Mouse (Mus musculus): ENCODE measurements around the gene Clpp.

Gene Clpp

DNA sequence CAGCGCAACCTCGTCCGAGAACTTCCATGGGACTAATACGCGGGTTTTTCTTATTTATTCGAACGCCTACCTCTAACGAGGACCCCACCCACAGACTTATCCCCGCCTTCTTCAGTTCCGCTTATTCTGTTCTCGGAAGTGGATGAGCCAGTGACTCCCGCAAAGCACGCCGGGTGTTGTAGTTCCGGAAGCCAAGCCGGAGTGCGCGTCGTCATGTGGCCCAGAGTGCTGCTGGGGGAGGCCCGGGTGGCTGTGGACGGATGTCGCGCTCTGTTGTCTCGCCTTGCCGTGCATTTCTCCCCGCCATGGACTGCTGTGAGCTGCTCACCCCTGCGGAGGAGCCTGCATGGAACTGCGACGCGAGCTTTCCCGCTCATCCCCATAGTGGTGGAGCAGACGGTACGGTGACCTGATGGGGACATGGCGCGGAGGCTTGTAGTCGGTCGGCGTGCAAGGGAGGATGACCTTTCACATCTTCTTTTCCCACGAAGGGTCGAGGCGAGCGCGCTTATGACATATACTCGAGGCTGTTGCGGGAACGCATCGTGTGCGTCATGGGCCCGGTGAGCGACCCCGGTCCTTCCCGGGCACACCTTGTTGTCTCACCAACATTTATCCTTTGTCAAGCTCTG is at the start of gene Clpp:
Gene Clpp, plus strand, starts transcription at position 191 of the 632 bp plus-strand sequence.
- in situ Hi-C loops (cut with MboI) = loop anchor here (10.0 kb wide), 1 partner anchor 345 kb away; no protein-coding TSS in a partner anchor

- in situ Hi-C loops (cut with MboI) = no loop called here
These were observed 39.2 kb upstream of the Clpp start for GRCm38 (mm10) chr17:56950915-56951314.

DNA sequence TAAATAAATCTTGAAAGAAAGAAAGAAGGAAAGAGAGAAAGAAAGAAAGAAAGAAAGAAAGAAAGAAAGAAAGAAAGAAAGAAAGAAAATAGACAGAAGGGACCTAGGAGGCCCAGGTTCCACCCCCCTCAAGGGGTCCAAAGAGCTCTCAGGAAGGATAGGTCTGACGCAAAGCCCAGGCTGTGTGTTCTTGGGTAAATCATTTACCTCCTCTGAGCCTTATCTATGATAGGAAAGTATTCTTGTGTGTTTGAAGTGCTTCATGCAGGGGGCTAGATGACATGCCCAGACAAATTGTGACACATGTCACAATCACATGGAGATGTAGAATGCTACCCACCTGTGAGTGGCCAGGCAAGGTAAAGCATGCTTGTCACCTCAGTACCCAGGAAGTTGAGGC is 37.5 kb upstream of the Clpp start:
- in situ Hi-C loops (cut with MboI) = no loop called here

GRCm38 (mm10) chr17:56954871-56955270 is 35.2 kb upstream of the Clpp start:
- in situ Hi-C loops (cut with MboI) = no loop called here

DNA sequence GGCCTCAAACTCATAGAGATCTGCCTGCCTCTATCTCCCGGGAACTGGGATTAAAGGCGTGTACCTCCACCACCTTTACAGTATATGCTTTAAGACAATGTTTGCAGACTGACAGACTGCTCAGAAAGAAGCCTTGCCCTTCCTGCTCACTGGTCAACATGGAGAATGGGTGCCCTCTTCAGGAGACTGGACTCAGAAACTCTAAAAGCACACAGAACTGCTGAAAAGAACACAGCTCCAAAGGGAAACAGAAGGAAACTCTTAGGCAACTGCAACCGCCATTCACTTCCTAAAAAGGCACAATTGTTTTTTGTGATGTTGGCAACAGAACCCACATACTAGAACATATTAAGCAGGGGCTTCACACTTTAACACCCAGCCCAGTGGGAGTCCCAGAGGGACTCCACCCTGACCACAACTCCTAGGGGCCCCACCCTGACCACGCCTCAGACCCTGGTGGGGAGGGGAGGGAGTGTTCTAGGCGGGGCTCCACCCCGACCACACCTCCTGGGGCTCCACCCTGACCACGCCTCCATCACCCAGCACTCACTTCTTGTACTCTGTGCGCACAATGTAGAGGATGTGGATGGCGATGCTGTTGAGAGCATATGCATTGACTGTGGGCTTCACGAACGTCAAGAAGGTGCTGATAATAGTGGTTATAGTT is 32.2 kb upstream of the Clpp start:
- in situ Hi-C loops (cut with MboI) = no loop called here

- in situ Hi-C loops (cut with MboI) = no loop called here
These were observed 31.4 kb upstream of the Clpp start for GRCm38 (mm10) chr17:56958667-56959066.

- in situ Hi-C loops (cut with MboI) = no loop called here
These were observed 28.2 kb upstream of the Clpp start for GRCm38 (mm10) chr17:56961880-56962279.

GRCm38 (mm10) chr17:56962642-56963405 is 27.3 kb upstream of the Clpp start:
- in situ Hi-C loops (cut with MboI) = no loop called here

GRCm38 (mm10) chr17:56963646-56964045 is 26.5 kb upstream of the Clpp start:
- in situ Hi-C loops (cut with MboI) = no loop called here

DNA sequence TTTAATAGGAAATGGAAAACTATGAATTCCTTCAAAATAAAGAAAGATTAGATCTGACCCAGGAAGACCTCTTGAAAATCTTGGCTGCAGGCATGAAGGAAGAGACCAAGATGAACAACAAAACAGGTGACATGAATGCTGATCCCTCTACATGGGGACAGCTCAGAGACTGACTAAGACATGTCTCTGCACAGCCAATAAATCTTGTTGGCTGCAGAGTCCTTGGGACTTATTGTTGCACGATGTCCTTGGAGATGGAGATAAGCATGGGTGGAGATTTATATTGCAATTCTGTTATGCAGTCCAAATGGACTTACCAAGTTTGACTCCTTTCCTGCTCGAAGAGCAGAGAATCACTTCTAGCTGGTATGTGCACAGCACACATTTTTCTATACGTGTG is 20.8 kb upstream of the Clpp start:
- in situ Hi-C loops (cut with MboI) = no loop called here

GRCm38 (mm10) chr17:56970081-56970480 is 20.0 kb upstream of the Clpp start:
- in situ Hi-C loops (cut with MboI) = no loop called here

DNA sequence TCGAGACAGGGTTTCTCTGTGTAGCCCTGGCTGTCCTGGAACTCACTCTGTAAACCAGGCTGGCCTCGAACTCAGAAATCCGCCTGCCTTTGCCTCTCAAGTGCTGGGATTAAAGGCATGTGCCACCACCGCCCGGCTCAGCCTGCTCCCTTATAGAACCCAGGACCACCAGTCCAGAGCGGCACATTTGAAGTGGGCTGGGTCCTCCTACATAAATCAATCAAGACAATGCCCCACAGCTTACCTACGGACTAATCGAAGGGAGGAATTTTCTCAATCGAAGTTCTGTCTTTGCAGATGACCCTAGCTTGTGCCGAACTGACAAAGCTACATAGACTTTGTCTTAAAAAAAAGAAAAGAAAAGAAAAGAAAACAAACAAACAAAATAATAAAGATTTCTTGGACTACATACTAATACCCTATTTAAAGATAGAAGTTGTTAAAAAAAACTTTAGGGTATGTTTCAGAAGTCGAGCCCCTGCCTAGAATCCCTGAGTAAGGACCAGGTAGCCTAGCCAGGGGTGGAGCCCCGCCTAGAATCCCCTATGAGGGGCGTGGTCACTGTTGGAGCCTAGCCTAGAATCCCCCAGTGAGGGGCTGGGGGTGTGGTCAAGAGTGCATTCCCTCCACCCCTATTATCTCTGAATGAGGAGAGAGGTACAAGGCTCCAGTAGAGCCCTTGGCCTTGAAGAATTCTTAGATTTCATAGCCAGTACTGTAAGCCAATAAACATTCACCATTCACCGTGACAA is 16.0 kb upstream of the Clpp start:
- in situ Hi-C loops (cut with MboI) = no loop called here

DNA sequence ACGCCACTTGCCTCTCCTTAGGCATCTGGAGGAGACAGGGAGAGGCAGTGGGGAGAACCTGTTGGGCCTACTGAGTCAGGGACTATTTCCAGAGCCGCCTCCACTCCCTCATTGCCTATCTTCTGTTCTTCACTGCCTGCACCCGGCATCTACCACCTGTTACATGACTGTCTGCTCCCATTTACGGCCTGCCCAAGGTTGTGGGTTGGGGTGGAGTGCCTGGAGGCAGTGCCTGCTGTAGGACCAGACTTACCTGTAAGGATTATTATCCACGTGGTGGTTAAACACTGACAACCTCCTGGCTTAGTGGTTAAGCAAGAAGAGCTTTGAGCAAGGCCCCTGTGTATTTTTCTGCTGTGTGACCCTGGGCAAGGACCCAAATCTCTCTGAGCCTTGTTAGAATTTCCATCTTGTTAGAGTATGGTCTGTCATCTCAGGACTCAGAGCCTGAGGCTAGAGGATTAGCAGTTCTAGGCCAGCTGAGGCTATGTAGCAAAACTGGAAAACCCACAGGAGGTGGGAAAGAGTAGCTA is 15.3 kb upstream of the Clpp start:
- in situ Hi-C loops (cut with MboI) = no loop called here

GRCm38 (mm10) chr17:56975391-56975790 is 14.7 kb upstream of the Clpp start:
- in situ Hi-C loops (cut with MboI) = no loop called here

DNA sequence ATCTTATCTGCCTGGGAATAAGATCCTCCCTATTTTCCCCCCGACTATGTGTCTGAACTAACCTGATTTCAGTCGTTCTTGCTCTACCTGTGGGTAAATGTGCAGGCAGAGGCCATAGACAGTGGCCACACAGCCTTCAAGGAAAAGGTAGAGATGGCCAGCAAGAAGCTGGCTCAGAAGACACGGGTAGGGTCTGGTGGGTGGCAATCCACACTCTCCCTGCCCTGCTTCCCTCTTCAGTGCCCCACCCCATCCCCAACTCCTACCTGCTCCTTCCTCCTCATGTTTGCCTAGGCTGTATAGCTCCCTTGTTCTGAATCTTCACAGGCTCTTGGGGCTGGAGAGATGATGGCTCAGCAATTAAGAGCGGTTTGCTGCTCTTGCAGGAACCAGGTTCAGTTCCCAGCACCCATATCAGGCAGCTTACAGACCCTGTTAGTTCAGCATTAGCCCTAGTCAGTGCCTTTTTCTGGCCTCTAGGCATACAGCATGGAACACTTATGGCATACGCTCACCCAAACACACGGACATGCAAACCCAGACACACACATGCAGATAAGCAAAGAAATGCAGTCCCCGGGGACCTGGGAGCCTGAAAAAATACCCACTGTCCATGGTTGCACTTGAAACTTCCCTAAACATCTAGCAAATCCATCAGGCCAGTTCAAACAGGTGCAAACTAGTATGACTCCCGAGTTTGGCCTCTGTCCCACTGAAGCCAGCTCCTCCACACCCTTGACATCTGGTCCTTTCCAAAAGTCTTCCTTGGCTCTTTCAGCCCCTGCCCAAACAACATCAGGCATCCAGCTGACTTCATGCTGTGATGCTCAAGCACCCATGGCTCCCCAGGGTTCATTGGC is 13.3 kb upstream of the Clpp start:
- in situ Hi-C loops (cut with MboI) = no loop called here

DNA sequence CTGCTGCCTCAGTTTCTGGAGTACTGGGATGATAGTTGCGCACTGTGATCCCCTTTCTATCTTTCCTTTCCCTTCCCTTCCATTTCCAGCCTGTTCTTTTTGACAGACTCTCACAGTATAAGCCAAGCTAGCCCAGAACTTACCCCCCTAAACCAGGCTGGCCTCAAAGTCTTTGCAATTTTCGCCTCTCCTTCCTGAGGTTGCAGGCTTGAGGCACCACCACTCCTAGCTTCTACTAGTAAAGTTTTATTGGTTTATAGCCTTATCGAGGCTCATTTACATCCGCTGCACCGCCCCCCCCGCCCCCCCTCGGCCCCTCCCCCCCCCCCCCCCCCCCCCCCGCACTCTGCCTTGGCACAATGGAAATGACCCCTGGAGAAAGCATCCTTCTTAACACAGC is 10.6 kb upstream of the Clpp start:
- in situ Hi-C loops (cut with MboI) = no loop called here

DNA sequence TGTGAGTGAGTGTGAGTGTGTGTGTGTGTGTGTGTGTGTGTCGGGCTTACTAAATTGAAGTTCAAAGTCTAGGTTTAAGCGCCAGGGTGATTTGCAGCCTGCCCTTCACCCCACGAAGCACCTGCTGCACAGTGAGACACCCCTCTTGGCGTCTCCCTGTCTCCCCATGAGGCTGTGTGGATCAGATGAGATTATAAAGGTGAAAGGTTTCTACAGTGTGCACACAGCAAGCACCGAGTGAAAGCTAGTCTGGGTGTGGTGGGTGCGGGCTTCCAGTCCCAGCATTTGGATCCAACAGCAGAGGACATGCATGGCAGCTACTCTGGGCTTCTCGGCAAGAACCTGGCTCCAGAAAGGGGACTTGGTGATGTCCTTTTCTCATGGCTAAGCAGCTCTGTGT is 9.1 kb upstream of the Clpp start:
- in situ Hi-C loops (cut with MboI) = no loop called here

DNA sequence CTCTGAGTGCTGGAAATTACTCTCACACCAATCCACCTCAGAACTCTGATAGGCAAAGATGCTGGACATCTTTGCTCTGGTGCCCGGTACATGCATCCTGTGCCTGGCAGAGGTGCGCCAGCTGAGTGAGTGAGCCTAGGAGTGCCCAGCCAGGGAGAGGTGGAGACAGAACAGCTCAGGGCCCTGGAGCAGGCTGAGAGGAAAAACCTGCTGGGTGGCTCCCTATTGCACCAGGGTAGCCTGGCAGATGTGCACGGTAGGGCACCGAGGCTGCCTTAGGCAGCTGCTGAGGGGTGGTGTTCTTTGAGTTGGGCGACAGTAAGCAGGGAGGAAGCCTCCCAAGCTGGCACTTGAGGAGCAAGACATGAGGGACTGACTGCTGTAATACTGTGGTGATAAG is 8.1 kb upstream of the Clpp start, which contains the start of gene Acer1:
Gene Acer1, minus strand, starts transcription at position 114 of the 400 bp plus-strand sequence.
- in situ Hi-C loops (cut with MboI) = no loop called here

DNA sequence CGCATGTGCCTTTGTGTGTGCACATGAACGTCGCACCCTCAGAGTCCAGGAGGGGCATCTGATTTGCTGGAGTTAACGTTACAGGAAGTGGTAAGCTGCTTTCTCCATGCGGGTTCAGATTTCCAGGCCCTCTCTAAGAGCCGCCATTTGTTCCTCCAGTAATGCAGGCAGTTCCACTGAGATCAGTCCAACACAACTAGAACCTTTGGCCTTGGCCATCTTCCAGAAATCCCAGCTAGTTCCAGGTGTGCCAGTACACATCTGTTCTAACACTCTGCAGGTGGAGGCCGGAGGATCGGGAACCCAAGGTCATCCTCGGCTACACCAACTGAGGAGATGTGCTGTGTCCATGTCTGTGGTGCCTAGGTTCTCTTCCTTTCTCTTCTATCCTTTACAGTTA is 5.2 kb upstream of the Clpp start:
- in situ Hi-C loops (cut with MboI) = no loop called here

DNA sequence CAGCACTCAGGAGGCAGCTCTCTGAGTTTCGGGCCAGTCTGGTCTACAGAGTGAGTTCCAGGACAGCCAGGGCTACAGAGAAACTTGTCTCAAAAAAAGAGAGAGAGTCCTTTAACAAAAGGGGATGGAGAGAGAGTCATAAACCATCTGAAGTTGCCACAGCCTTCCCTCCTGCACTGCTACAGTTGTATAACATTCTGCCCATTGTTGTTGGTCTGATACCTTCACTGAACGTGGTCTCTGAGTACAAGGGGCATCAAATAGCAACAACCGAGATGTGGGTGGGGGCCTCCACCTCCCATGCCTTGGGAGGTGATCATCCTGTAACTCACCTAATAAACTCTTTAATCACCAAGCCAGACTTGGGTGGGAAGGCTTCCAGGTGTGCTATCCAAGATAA is 4.4 kb upstream of the Clpp start:
- in situ Hi-C loops (cut with MboI) = no loop called here
